Mouse (Mus musculus) olfactory bulb, adult 2 months (tissue): ENCODE data around the gene S100b.

Experiments
- CTCF ChIP-seq: fragments of 200-500 bp; IDR thresholded peaks from 2 replicates; pipeline ENCODE4 v1.5.1; 2012; ENCODE audit warnings: low read depth, mild to moderate bottlenecking, low read length, moderate library complexity; ENCODE audit not compliant: insufficient read depth
- POLR2A ChIP-seq: fragments of 200-500 bp; IDR thresholded peaks from 2 replicates; pipeline ENCODE4 v1.6.1; 2012; ENCODE audit warnings: mild to moderate bottlenecking, low read depth, low read length, moderate library complexity; ENCODE audit not compliant: insufficient read depth

DNA sequence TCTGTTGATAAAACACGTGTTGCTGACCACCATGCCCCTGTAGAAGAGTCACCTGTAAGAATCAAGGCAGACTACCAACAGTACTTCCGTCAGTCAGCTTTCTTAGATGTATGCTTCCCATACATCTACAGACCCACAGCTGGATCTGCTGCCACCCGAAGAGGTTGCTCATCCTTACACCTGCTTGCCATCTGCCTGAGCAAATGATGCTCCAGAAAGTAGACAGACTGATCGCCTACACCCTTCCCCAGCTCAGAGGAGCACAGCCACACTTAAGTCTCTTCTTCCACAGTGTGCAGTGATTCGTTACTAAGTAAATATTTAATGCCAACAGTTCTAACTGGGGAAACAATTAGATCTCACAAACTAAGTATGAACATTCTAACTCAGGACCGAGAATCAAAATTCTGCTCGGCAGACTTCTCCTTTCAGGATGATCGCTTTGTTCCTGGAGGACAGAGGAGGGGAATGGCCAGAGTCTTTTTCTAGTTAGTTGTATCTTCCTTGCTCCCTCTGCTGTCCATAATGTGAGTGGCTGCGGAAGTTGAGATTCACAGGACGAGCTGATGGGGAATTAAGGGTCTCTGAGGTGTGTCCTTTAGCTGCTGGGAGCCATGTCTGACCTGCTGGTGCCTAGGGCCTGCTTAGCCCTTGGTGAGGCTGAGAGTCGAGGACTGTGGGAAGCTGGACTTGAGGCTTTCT is 6.9 kb downstream of the S100b start:
- TF ChIP-seq POLR2A (no peak), CTCF (no peak)
